Mouse (Mus musculus): ENCODE measurements around the gene Brdt. TPM values are rescaled to one million over a fixed set of nuclear protein-coding genes. Genes with fewer than 3 reads are reported as not detected.

Gene Brdt
- polyA plus RNA-seq (2014; fragmentation: Nextera tagmentation; extraction: Ambion mirVana), result 0.62 and 0.80 TPM in 2 replicates

DNA sequence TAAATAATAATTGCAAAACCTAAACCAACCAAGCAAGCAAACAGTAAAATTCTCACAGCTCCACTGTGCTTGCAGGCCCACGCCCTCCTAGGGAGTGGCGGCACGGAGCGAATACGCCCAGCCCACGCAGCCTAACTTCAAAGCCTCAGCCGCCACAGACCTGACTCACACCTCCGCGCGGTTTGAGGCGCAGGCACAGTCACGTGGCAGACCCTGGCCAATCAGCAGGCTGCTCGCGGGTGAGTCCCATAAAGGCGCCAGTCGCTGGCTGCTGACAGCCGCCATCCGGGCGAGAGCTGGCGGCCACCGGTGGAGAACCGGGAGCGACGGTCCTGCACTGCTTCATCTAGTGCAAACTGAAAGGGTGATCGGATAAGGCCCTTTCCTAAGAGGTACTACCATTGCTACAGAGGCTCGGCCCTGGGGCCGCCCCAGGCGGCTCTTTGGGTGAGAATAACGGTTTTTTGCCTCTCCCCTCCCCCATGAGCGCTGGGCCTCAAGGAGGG, at the start of gene Brdt:
Gene Brdt, plus strand, starts transcription at position 244 of the 506 bp plus-strand sequence.
- no peaks in the 10 kb centered on the region for H3K36me3 ChIP-seq (ENCODE audit: control insufficient read depth, insufficient read depth, low read length)
- no peaks in the 10 kb centered on the region for H3K27me3 ChIP-seq (ENCODE audit: control insufficient read depth, insufficient read depth, low read length)
- H3K9ac ChIP-seq (ENCODE audit: low read length), result no peak within 1 kb of the TSS
- H3K4me2 ChIP-seq (ENCODE audit: low read length), result no peak within 1 kb of the TSS
- H3K4me3 ChIP-seq (ENCODE audit: control insufficient read depth in 1 of 2, insufficient read depth in 1 of 2, low read depth in 1 of 2, low read length in 2 of 2), result no peak within 1 kb of the TSS
- H3K9me3 ChIP-seq (ENCODE audit: control insufficient read depth, low read length), result no peaks in the 10 kb centered on the region
- no peak for ATAC-seq (ENCODE audit: insufficient number of reproducible peaks, insufficient read depth, low FRiP score, low read depth)
- H3K27ac ChIP-seq (replicated peaks in 1 of 2; ENCODE audit: control insufficient read depth in 1 of 2, insufficient read depth in 1 of 2, low read depth in 2 of 2, low read length in 2 of 2), result no peak within 1 kb of the TSS
- WGBS, result 84% methylated on average over 30 of the region's 30 CpGs
- no peaks in the 10 kb centered on the region for H3K4me1 ChIP-seq (ENCODE audit: control insufficient read depth in 2 of 2, insufficient read depth in 2 of 2, low read length in 2 of 2)

- H3K4me3 ChIP-seq (ENCODE audit: control insufficient read depth in 1 of 2, insufficient read depth in 1 of 2, low read depth in 1 of 2, low read length in 2 of 2), result no peak overlapping the region
- no peaks in the 10 kb centered on the region for H3K36me3 ChIP-seq (ENCODE audit: control insufficient read depth, insufficient read depth, low read length)
- peaks cover 2 to 18% of the 10 kb centered on the region in 2 experiments for H3K4me1 ChIP-seq (ENCODE audit: control insufficient read depth in 2 of 2, insufficient read depth in 2 of 2, low read length in 2 of 2)
- no peak overlapping the region for H3K9ac ChIP-seq (ENCODE audit: low read length)
- no peak overlapping the region for H3K27ac ChIP-seq (replicated peaks in 1 of 2; ENCODE audit: control insufficient read depth in 1 of 2, insufficient read depth in 1 of 2, low read depth in 2 of 2, low read length in 2 of 2)
- ATAC-seq (ENCODE audit: insufficient number of reproducible peaks, insufficient read depth, low FRiP score, low read depth), result no peak
- H3K27me3 ChIP-seq (ENCODE audit: control insufficient read depth, insufficient read depth, low read length), result no peaks in the 10 kb centered on the region
- no peak overlapping the region for H3K4me2 ChIP-seq (ENCODE audit: low read length)
- H3K9me3 ChIP-seq (ENCODE audit: control insufficient read depth, low read length), result no peaks in the 10 kb centered on the region; the same call in 1 of the 2 replicates
- 72% methylated on average over 9 of the region's 9 CpGs for WGBS
These were observed 48.2 kb upstream of the Brdt start for GRCm38 (mm10) chr5:107282561-107283307.

DNA sequence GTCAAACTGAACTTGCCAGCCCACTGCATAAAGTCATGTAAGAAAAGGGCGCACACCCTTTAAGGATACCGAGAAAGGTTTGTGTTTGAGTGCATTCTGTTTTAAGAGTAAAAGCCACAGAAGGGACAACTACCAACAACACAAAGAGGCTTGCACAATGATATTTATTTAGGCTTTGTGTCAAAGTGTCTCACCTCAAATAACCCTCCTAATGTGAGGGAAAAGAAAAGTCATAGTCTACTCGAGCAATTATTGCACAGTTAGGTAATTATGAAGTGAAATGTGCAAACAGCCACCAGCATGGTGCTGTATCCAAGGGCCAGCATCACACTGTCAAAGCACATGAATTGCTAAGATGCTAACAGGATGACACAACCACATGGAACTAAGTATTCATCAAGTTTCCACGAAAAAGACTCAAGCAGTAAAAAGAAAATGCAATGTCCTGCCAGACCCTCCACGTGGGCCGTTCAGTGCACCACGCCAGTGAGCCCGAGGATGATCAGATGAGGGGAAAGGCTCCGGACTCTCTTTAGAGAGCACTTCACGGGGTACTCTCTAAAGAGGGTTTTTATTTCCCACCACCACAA, 46.9 kb upstream of the Brdt start:
- peaks cover 2 to 22% of the 10 kb centered on the region in 2 experiments for H3K4me1 ChIP-seq (ENCODE audit: control insufficient read depth in 2 of 2, insufficient read depth in 2 of 2, low read length in 2 of 2)

GRCm38 (mm10) chr5:107285563-107285962, 45.4 kb upstream of the Brdt start:
- Histone ChIP-seq H3K9me3 (ENCODE audit: control insufficient read depth, low read length) (no peaks in the 10 kb centered on the region), H3K4me2 (ENCODE audit: low read length) (no peak overlapping the region), H3K36me3 (ENCODE audit: control insufficient read depth, insufficient read depth, low read length) (no peaks in the 10 kb centered on the region), H3K9ac (ENCODE audit: low read length) (no peak overlapping the region), H3K27me3 (ENCODE audit: control insufficient read depth, insufficient read depth, low read length) (no peaks in the 10 kb centered on the region), H3K27ac (replicated peaks in 1 of 2; ENCODE audit: control insufficient read depth in 1 of 2, insufficient read depth in 1 of 2, low read depth in 2 of 2, low read length in 2 of 2) (no peak overlapping the region), H3K4me1 (ENCODE audit: control insufficient read depth in 2 of 2, insufficient read depth in 2 of 2, low read length in 2 of 2) (peaks cover 2 to 27% of the 10 kb centered on the region in 2 experiments), H3K4me3 (ENCODE audit: control insufficient read depth in 1 of 2, insufficient read depth in 1 of 2, low read depth in 1 of 2, low read length in 2 of 2) (no peak overlapping the region)
- WGBS, result 75% methylated on average over 6 of the region's 6 CpGs
- no peak for ATAC-seq (ENCODE audit: insufficient number of reproducible peaks, insufficient read depth, low FRiP score, low read depth)

More for the DNA sequence above, 46.9 kb upstream of the Brdt start:
- Histone ChIP-seq H3K4me2 (ENCODE audit: low read length) (no peak overlapping the region), H3K36me3 (ENCODE audit: control insufficient read depth, insufficient read depth, low read length) (no peaks in the 10 kb centered on the region), H3K9me3 (ENCODE audit: control insufficient read depth, low read length) (no peaks in the 10 kb centered on the region; the same call in 1 of the 2 replicates), H3K27me3 (ENCODE audit: control insufficient read depth, insufficient read depth, low read length) (no peaks in the 10 kb centered on the region), H3K4me3 (ENCODE audit: control insufficient read depth in 1 of 2, insufficient read depth in 1 of 2, low read depth in 1 of 2, low read length in 2 of 2) (no peak overlapping the region), H3K9ac (ENCODE audit: low read length) (no peak overlapping the region), H3K27ac (replicated peaks in 1 of 2; ENCODE audit: control insufficient read depth in 1 of 2, insufficient read depth in 1 of 2, low read depth in 2 of 2, low read length in 2 of 2) (no peak overlapping the region)
- no peak for ATAC-seq (ENCODE audit: insufficient number of reproducible peaks, insufficient read depth, low FRiP score, low read depth)
- 70% methylated on average over 10 of the region's 10 CpGs for WGBS

DNA sequence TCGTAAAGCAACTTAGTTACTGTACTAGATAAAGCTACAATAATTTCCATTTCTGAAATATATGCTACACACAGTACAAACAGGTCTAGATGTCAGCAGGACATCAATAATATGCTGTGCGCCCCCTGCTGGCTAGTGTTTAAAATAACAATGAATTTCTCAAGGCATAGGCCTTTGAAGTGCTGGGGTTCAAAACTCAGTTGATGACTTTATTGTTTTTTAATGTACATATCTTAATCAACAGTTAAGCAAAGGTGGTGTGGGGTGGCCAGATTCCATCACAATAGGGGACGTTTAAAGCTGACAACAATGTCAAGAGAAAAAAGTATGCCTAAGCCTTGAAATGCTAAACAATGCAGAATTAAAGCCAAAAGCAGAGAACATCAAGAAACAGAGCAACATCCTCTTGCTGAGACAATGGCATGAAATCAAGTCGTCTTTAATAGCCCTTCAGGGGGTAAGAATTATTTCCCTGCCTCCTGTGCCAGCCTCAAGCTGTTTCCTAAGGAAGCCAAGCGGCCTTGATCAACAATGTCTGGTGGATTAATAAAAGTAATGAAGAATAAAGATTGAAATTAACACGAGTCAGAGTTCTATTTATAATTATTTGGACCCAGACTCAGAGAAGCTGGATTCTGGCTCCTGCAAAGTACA, 43.6 kb upstream of the Brdt start:
- H3K4me3 ChIP-seq (ENCODE audit: control insufficient read depth in 1 of 2, insufficient read depth in 1 of 2, low read depth in 1 of 2, low read length in 2 of 2), result peak overlapping the region; percentile 4 to 67; a peak in 3 of 4 replicates
- WGBS, result 26% methylated on average over 6 of the region's 6 CpGs
- no peaks in the 10 kb centered on the region for H3K9me3 ChIP-seq (ENCODE audit: control insufficient read depth, low read length)
- no peaks in the 10 kb centered on the region for H3K27me3 ChIP-seq (ENCODE audit: control insufficient read depth, insufficient read depth, low read length)
- H3K9ac ChIP-seq (ENCODE audit: low read length), result peak overlapping the region; percentile 80
- 0 out of 4 replicates have a peak overlapping the region, but pooled peaks have one; percentile 8 to 20 for H3K27ac ChIP-seq (replicated peaks in 1 of 2; ENCODE audit: control insufficient read depth in 1 of 2, insufficient read depth in 1 of 2, low read depth in 2 of 2, low read length in 2 of 2)
- no peaks in the 10 kb centered on the region for H3K36me3 ChIP-seq (ENCODE audit: control insufficient read depth, insufficient read depth, low read length)
- ATAC-seq (ENCODE audit: insufficient number of reproducible peaks, insufficient read depth, low FRiP score, low read depth), result no peak
- H3K4me2 ChIP-seq (ENCODE audit: low read length), result peak overlapping the region; percentile 74
- peaks cover 2 to 27% of the 10 kb centered on the region in 2 experiments for H3K4me1 ChIP-seq (ENCODE audit: control insufficient read depth in 2 of 2, insufficient read depth in 2 of 2, low read length in 2 of 2)

- 52% methylated on average over 5 of the region's 5 CpGs for WGBS
- Histone ChIP-seq H3K27ac (replicated peaks in 1 of 2; ENCODE audit: control insufficient read depth in 1 of 2, insufficient read depth in 1 of 2, low read depth in 2 of 2, low read length in 2 of 2) (peak overlapping the region in 1 of 2 experiments; percentile 20; a peak in 1 of 4 replicates), H3K36me3 (ENCODE audit: control insufficient read depth, insufficient read depth, low read length) (no peaks in the 10 kb centered on the region), H3K9me3 (ENCODE audit: control insufficient read depth, low read length) (no peaks in the 10 kb centered on the region), H3K4me1 (ENCODE audit: control insufficient read depth in 2 of 2, insufficient read depth in 2 of 2, low read length in 2 of 2) (peaks cover 2 to 26% of the 10 kb centered on the region in 2 experiments), H3K4me2 (ENCODE audit: low read length) (peak overlapping the region; percentile 74), H3K4me3 (ENCODE audit: control insufficient read depth in 1 of 2, insufficient read depth in 1 of 2, low read depth in 1 of 2, low read length in 2 of 2) (peak overlapping the region; percentile 67 to 70; a peak in 3 of 4 replicates), H3K27me3 (ENCODE audit: control insufficient read depth, insufficient read depth, low read length) (no peaks in the 10 kb centered on the region), H3K9ac (ENCODE audit: low read length) (peak overlapping the region; percentile 80)
- ATAC-seq (ENCODE audit: insufficient number of reproducible peaks, insufficient read depth, low FRiP score, low read depth), result no peak
These were observed 43.1 kb upstream of the Brdt start for GRCm38 (mm10) chr5:107287908-107288267.

DNA sequence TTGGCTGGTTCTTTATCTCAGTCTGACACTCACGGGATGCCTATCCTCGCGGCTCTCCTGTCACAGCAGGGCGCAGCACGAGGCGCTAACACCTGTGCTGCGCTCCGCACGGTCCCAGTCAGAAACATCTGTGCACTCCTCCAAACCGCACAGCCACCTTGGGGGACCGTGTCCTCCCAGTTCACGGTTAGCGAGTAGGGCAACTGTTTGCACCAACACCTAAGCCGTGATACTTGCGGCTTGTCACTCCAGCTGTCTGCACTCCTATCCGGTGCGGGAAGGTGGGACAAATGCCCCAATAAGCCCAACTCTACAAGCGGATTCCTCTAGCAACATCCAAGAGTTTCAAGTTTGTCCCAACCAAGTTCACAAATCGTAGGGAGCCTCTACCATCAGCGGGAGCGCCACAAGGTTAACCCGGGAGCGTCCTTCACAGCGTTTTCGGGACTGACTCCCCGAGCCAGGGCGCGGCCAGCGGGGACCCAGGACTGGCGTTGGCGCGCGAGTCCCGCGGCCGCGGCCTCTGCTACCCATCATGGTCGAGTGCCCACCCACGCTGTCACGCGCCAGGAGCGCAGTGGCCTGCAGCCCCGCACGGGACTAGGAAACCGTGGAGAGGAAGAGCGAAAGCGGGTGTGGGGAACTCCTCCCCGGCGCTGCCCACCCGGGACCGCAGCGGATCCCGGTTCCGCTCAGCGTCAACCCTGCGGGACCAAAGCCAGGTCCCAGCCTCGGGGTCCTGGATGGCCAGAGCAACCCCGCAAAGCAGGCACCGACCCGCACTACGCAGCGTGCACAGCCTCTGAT, 42.3 kb upstream of the Brdt start:
- Histone ChIP-seq H3K9me3 (ENCODE audit: control insufficient read depth, low read length) (no peaks in the 10 kb centered on the region), H3K36me3 (ENCODE audit: control insufficient read depth, insufficient read depth, low read length) (no peaks in the 10 kb centered on the region), H3K4me2 (ENCODE audit: low read length) (peak overlapping the region; percentile 74), H3K27me3 (ENCODE audit: control insufficient read depth, insufficient read depth, low read length) (no peaks in the 10 kb centered on the region; the same call in 1 of the 2 replicates), H3K9ac (ENCODE audit: low read length) (peak overlapping the region; percentile 80), H3K4me1 (ENCODE audit: control insufficient read depth in 2 of 2, insufficient read depth in 2 of 2, low read length in 2 of 2) (peaks cover 0 to 23% of the 10 kb centered on the region in 2 experiments; a peak in 2 of 4 replicates), H3K27ac (replicated peaks in 1 of 2; ENCODE audit: control insufficient read depth in 1 of 2, insufficient read depth in 1 of 2, low read depth in 2 of 2, low read length in 2 of 2) (peak overlapping the region; percentile 71 to 93), H3K4me3 (ENCODE audit: control insufficient read depth in 1 of 2, insufficient read depth in 1 of 2, low read depth in 1 of 2, low read length in 2 of 2) (peak overlapping the region; percentile 67 to 70)
- WGBS, result under 1% methylated on average over 61 of the region's 62 CpGs
- ATAC-seq (ENCODE audit: insufficient number of reproducible peaks, insufficient read depth, low FRiP score, low read depth), result peak; percentile 5; the same call in 1 of the 2 replicates
